9 mouse cellular contexts compared by ENCODE assay signal in genomic region chr3:96409701-96410246, GRCm38 (mm10). TPM values are rescaled to one million over a fixed set of nuclear protein-coding genes. Genes with fewer than 3 reads are reported as not detected.
DNase-seq lines count a peak whose midpoint lies in the region; ATAC-seq and TF ChIP-seq lines count a peak whose summit lies in the region.
"Had no signal": no experiment of that assay in that cellular context is flagged by ENCODE, and none has a peak within 500 bp of the region (broad histone marks: within the 10 kb centered on the region; RNA-seq: fewer than 3 reads in every experiment).

No protein-coding gene starts in this region.

- intact Hi-C loops in heart, postnatal 25 days (cut with DNase I): no loop called here

- H3K9me3 ChIP-seq in lung, embryonic 14.5 days (ENCODE audit: low read depth, low read length): no peaks in the 10 kb centered on the region; the same call in 1 of the 2 replicates
- peaks cover 6% of the 10 kb centered on the region; the same call in 1 of the 2 replicates for H3K9me3 ChIP-seq in embryonic facial prominence, embryonic 10.5 days
- no peaks in the 10 kb centered on the region for H3K9me3 ChIP-seq in limb, embryonic 10.5 days (replicated peaks)
- no peaks in the 10 kb centered on the region for H3K9me3 ChIP-seq in neural tube, embryonic 11.5 days (ENCODE audit: control insufficient read depth, low read length)

- TF ChIP-seq CTCF in lung, embryonic 14.5 days (IDR thresholded peaks at IDR 0.05; ENCODE audit: low read depth): no peak

- peak; percentile 48 for DNase-seq in lung, embryonic 14.5 days
- no peak for DNase-seq in lung, postnatal 10 days
- DNase-seq in embryonic facial prominence, embryonic 10.5 days (ENCODE audit: low spot score): peak; percentile 71
- DNase-seq in limb, embryonic 10.5 days (ENCODE audit: low spot score): peak; percentile 62
- peak; percentile 57 for DNase-seq in neural tube, embryonic 11.5 days (ENCODE audit: low spot score)
- no peak for DNase-seq in layer of hippocampus, adult 8-10 months (ENCODE audit: low spot score in 2 of 2)
- no peak for DNase-seq in frontal cortex, postnatal 25 days (ENCODE audit: low spot score in 2 of 2)
- no peak for DNase-seq in heart, postnatal 25 days (ENCODE audit: low spot score)

- H3K36me3 ChIP-seq in lung, embryonic 14.5 days (ENCODE audit: insufficient read depth): no peaks in the 10 kb centered on the region
- peaks cover 9% of the 10 kb centered on the region for H3K36me3 ChIP-seq in embryonic facial prominence, embryonic 10.5 days (replicated peaks)
- peaks cover 9% of the 10 kb centered on the region for H3K36me3 ChIP-seq in limb, embryonic 10.5 days
- no peaks in the 10 kb centered on the region for H3K36me3 ChIP-seq in neural tube, embryonic 11.5 days (ENCODE audit: control insufficient read depth, insufficient read depth, low read length)

- peak overlapping the region; percentile 15 for H3K4me3 ChIP-seq in lung, embryonic 14.5 days (ENCODE audit: low read depth, low read length)
- H3K4me3 ChIP-seq in embryonic facial prominence, embryonic 10.5 days: peak overlapping the region; percentile 50
- H3K4me3 ChIP-seq in limb, embryonic 10.5 days: peak overlapping the region; percentile 41
- no peak overlapping the region for H3K4me3 ChIP-seq in neural tube, embryonic 11.5 days (ENCODE audit: low read depth, low read length)

- H3K4me2 ChIP-seq in lung, embryonic 14.5 days: peak overlapping the region; percentile 51
- no peak overlapping the region for H3K4me2 ChIP-seq in neural tube, embryonic 11.5 days (ENCODE audit: low read depth)

- no peak overlapping the region for H3K9ac ChIP-seq in lung, embryonic 14.5 days
- H3K9ac ChIP-seq in neural tube, embryonic 11.5 days (ENCODE audit: low read length): no peak overlapping the region

- no peak overlapping the region for H3K27ac ChIP-seq in lung, embryonic 14.5 days (ENCODE audit: low read depth)
- H3K27ac ChIP-seq in embryonic facial prominence, embryonic 10.5 days (replicated peaks): no peak overlapping the region
- no peak overlapping the region for H3K27ac ChIP-seq in limb, embryonic 10.5 days
- no peak overlapping the region for H3K27ac ChIP-seq in neural tube, embryonic 11.5 days (ENCODE audit: low read depth, low read length)

- WGBS in lung, embryonic 14.5 days: 3% methylated on average over 31 of the region's 31 CpGs
- 2% methylated on average over 31 of the region's 31 CpGs for WGBS in embryonic facial prominence, embryonic 10.5 days
- 3% methylated on average over 31 of the region's 31 CpGs for WGBS in limb, embryonic 10.5 days
- 2% methylated on average over 31 of the region's 31 CpGs for WGBS in neural tube, embryonic 11.5 days

- no peaks in the 10 kb centered on the region for H3K4me1 ChIP-seq in lung, embryonic 14.5 days (ENCODE audit: insufficient read depth)
- peaks cover 19% of the 10 kb centered on the region for H3K4me1 ChIP-seq in embryonic facial prominence, embryonic 10.5 days
- H3K4me1 ChIP-seq in limb, embryonic 10.5 days: peaks cover 16% of the 10 kb centered on the region
- H3K4me1 ChIP-seq in neural tube, embryonic 11.5 days (ENCODE audit: control insufficient read depth, insufficient read depth, low read length): peaks cover 4% of the 10 kb centered on the region

- peak; percentile 19; the same call in 1 of the 2 replicates for ATAC-seq in lung, embryonic 14.5 days (ENCODE audit: insufficient read depth)
- ATAC-seq in neural tube, embryonic 11.5 days (ENCODE audit: insufficient read depth, low FRiP score, low TSS enrichment): no peak

- H3K27me3 ChIP-seq in lung, embryonic 14.5 days (ENCODE audit: insufficient read depth, low read length): peaks cover 58% of the 10 kb centered on the region
- peaks cover 66% of the 10 kb centered on the region for H3K27me3 ChIP-seq in embryonic facial prominence, embryonic 10.5 days (replicated peaks; ENCODE audit: low read depth, poor library complexity, severe bottlenecking)
- H3K27me3 ChIP-seq in limb, embryonic 10.5 days (ENCODE audit: low read depth, poor library complexity, severe bottlenecking): peaks cover 65% of the 10 kb centered on the region
- H3K27me3 ChIP-seq in neural tube, embryonic 11.5 days (ENCODE audit: control insufficient read depth, insufficient read depth, low read length): peaks cover 37% of the 10 kb centered on the region

RNA-seq across cellular contexts. Expression of gene BC107364, which starts 42.3 kb away (rescaled TPM):
- polyA plus RNA-seq in lung, embryonic 14.5 days (2014; fragmentation: Nextera tagmentation; extraction: Ambion mirVana): not detected in 2 replicates
- not detected in 2 replicates for polyA plus RNA-seq in embryonic facial prominence, embryonic 10.5 days (2016; fragmentation: Nextera tagmentation; extraction: Ambion mirVana)
- polyA plus RNA-seq in limb, embryonic 10.5 days (2016; fragmentation: Nextera tagmentation; extraction: Ambion mirVana): 0.14 TPM in 1 of 2 replicates, not detected in the other
- not detected in 2 replicates for polyA plus RNA-seq in neural tube, embryonic 11.5 days (2014; fragmentation: Nextera tagmentation; extraction: Ambion mirVana)
- not detected for total RNA-seq in layer of hippocampus, adult 8-10 months (2022)
- not detected for total RNA-seq in heart, postnatal 25 days (2021)
- polyA plus RNA-seq: large intestine, adult 2 months had no signal

Comparison
In these comparisons a context has a peak if more than half of its experiments do, and no peak if none do; other contexts are left out.
1. DNase-seq: peak in lung, embryonic 14.5 days (single experiment), embryonic facial prominence, embryonic 10.5 days (single experiment), limb, embryonic 10.5 days (single experiment) and neural tube, embryonic 11.5 days (single experiment); none in lung, postnatal 10 days (single experiment), layer of hippocampus, adult 8-10 months (0 of 2), frontal cortex, postnatal 25 days (0 of 2) and heart, postnatal 25 days (single experiment).